10 mouse cellular contexts compared by ENCODE assay signal in genomic region chr1:136550285-136550684, GRCm38 (mm10).
DNase-seq lines count a peak whose midpoint lies in the region; ATAC-seq and TF ChIP-seq lines count a peak whose summit lies in the region.
"Had no signal": no experiment of that assay in that cellular context is flagged by ENCODE, and none has a peak within 500 bp of the region (broad histone marks: within the 10 kb centered on the region; RNA-seq: fewer than 3 reads in every experiment).

No protein-coding gene starts in this region.

- no peaks in the 10 kb centered on the region for H3K27me3 ChIP-seq in forebrain, embryonic 13.5 days
- H3K27me3 ChIP-seq in forebrain, embryonic 15.5 days = no peaks in the 10 kb centered on the region
- no peaks in the 10 kb centered on the region for H3K27me3 ChIP-seq in hindbrain, postnatal 0 days (ENCODE audit: insufficient read depth, low read length)
- no peaks in the 10 kb centered on the region for H3K27me3 ChIP-seq in hindbrain, embryonic 10.5 days (ENCODE audit: insufficient read depth, poor library complexity, severe bottlenecking)
- H3K27me3 ChIP-seq in midbrain, embryonic 13.5 days = no peaks in the 10 kb centered on the region
- H3K27me3 ChIP-seq in midbrain, embryonic 14.5 days (ENCODE audit: control insufficient read depth, insufficient read depth, low read length) = no peaks in the 10 kb centered on the region
- H3K27me3 ChIP-seq: embryonic facial prominence, embryonic 13.5 days; embryonic facial prominence, embryonic 15.5 days had no signal

- ATAC-seq in forebrain, embryonic 13.5 days = peak; percentile 24; the same call in 1 of the 2 replicates
- no peak for ATAC-seq in forebrain, embryonic 15.5 days (replicated peaks)
- ATAC-seq in hindbrain, postnatal 0 days = peak; percentile 53
- ATAC-seq in midbrain, embryonic 13.5 days = peak; percentile 65; the same call in 1 of the 2 replicates
- no peak for ATAC-seq in midbrain, embryonic 14.5 days (ENCODE audit: low FRiP score, low TSS enrichment)

- 94% methylated on average over 6 of the region's 6 CpGs for WGBS in forebrain, embryonic 13.5 days
- 95% methylated on average over 6 of the region's 6 CpGs for WGBS in forebrain, embryonic 15.5 days
- 86% methylated on average over 6 of the region's 6 CpGs for WGBS in hindbrain, postnatal 0 days
- WGBS in hindbrain, embryonic 10.5 days = 92% methylated on average over 6 of the region's 6 CpGs
- 87% methylated on average over 6 of the region's 6 CpGs for WGBS in midbrain, embryonic 13.5 days
- WGBS in midbrain, embryonic 14.5 days = 93% methylated on average over 6 of the region's 6 CpGs

- no peaks in the 10 kb centered on the region for H3K36me3 ChIP-seq in forebrain, embryonic 13.5 days (ENCODE audit: poor library complexity, severe bottlenecking)
- H3K36me3 ChIP-seq in forebrain, embryonic 15.5 days = no peaks in the 10 kb centered on the region
- H3K36me3 ChIP-seq in hindbrain, postnatal 0 days (ENCODE audit: insufficient read depth, low read length) = no peaks in the 10 kb centered on the region
- H3K36me3 ChIP-seq in hindbrain, embryonic 10.5 days = no peaks in the 10 kb centered on the region
- no peaks in the 10 kb centered on the region for H3K36me3 ChIP-seq in midbrain, embryonic 13.5 days
- no peaks in the 10 kb centered on the region for H3K36me3 ChIP-seq in midbrain, embryonic 14.5 days (ENCODE audit: control insufficient read depth, insufficient read depth, low read length)
- H3K36me3 ChIP-seq: embryonic facial prominence, embryonic 13.5 days; embryonic facial prominence, embryonic 15.5 days; forebrain, embryonic 10.5 days had no signal

- TF ChIP-seq CTCF in hindbrain, postnatal 0 days (IDR thresholded peaks at IDR 0.05; ENCODE audit: low read depth) = no peak

- H3K4me3 ChIP-seq in forebrain, embryonic 13.5 days = no peak overlapping the region
- H3K4me3 ChIP-seq in forebrain, embryonic 15.5 days = no peak overlapping the region
- no peak overlapping the region for H3K4me3 ChIP-seq in hindbrain, postnatal 0 days (ENCODE audit: low read length)
- no peak overlapping the region for H3K4me3 ChIP-seq in hindbrain, embryonic 10.5 days
- no peak overlapping the region for H3K4me3 ChIP-seq in midbrain, embryonic 13.5 days (replicated peaks)
- H3K4me3 ChIP-seq in midbrain, embryonic 14.5 days (replicated peaks; ENCODE audit: low read depth, low read length) = no peak overlapping the region
- H3K4me3 ChIP-seq: embryonic facial prominence, embryonic 13.5 days; embryonic facial prominence, embryonic 15.5 days; erythroblast, embryonic 14.5 days; forebrain, embryonic 10.5 days had no signal

- H3K4me2 ChIP-seq in forebrain, embryonic 13.5 days = no peak overlapping the region
- H3K4me2 ChIP-seq in forebrain, embryonic 15.5 days (replicated peaks) = no peak overlapping the region
- H3K4me2 ChIP-seq in hindbrain, postnatal 0 days (ENCODE audit: low read depth, low read length) = no peak overlapping the region
- no peak overlapping the region for H3K4me2 ChIP-seq in midbrain, embryonic 13.5 days (replicated peaks)
- no peak overlapping the region for H3K4me2 ChIP-seq in midbrain, embryonic 14.5 days (ENCODE audit: low read length)
- H3K4me2 ChIP-seq: embryonic facial prominence, embryonic 15.5 days had no signal

- H3K9me3 ChIP-seq in forebrain, embryonic 13.5 days (replicated peaks) = no peaks in the 10 kb centered on the region
- no peaks in the 10 kb centered on the region for H3K9me3 ChIP-seq in forebrain, embryonic 15.5 days
- H3K9me3 ChIP-seq in hindbrain, postnatal 0 days (ENCODE audit: low read length) = no peaks in the 10 kb centered on the region
- no peaks in the 10 kb centered on the region for H3K9me3 ChIP-seq in hindbrain, embryonic 10.5 days
- no peaks in the 10 kb centered on the region for H3K9me3 ChIP-seq in midbrain, embryonic 13.5 days
- H3K9me3 ChIP-seq in midbrain, embryonic 14.5 days (ENCODE audit: control insufficient read depth, low read length) = no peaks in the 10 kb centered on the region
- H3K9me3 ChIP-seq: embryonic facial prominence, embryonic 13.5 days; embryonic facial prominence, embryonic 15.5 days; forebrain, embryonic 10.5 days had no signal

- no peaks in the 10 kb centered on the region for H3K4me1 ChIP-seq in forebrain, embryonic 13.5 days
- peaks cover 3% of the 10 kb centered on the region; the same call in 1 of the 2 replicates for H3K4me1 ChIP-seq in forebrain, embryonic 15.5 days
- no peaks in the 10 kb centered on the region for H3K4me1 ChIP-seq in hindbrain, postnatal 0 days (ENCODE audit: insufficient read depth, low read length)
- no peaks in the 10 kb centered on the region for H3K4me1 ChIP-seq in hindbrain, embryonic 10.5 days (replicated peaks)
- no peaks in the 10 kb centered on the region for H3K4me1 ChIP-seq in midbrain, embryonic 13.5 days (replicated peaks)
- H3K4me1 ChIP-seq in midbrain, embryonic 14.5 days (ENCODE audit: control insufficient read depth, insufficient read depth, low read length) = no peaks in the 10 kb centered on the region
- H3K4me1 ChIP-seq: embryonic facial prominence, embryonic 15.5 days; forebrain, embryonic 10.5 days had no signal

- H3K9ac ChIP-seq in forebrain, embryonic 13.5 days = no peak overlapping the region
- H3K9ac ChIP-seq in forebrain, embryonic 15.5 days (replicated peaks) = no peak overlapping the region
- H3K9ac ChIP-seq in hindbrain, postnatal 0 days (replicated peaks; ENCODE audit: low read length) = no peak overlapping the region
- no peak overlapping the region for H3K9ac ChIP-seq in midbrain, embryonic 13.5 days (replicated peaks)
- no peak overlapping the region for H3K9ac ChIP-seq in midbrain, embryonic 14.5 days (replicated peaks; ENCODE audit: low read length)
- H3K9ac ChIP-seq: embryonic facial prominence, embryonic 13.5 days; embryonic facial prominence, embryonic 15.5 days had no signal

- no peak overlapping the region for H3K27ac ChIP-seq in forebrain, embryonic 13.5 days
- no peak overlapping the region for H3K27ac ChIP-seq in forebrain, embryonic 15.5 days (replicated peaks)
- H3K27ac ChIP-seq in hindbrain, postnatal 0 days = no peak overlapping the region
- no peak overlapping the region for H3K27ac ChIP-seq in hindbrain, embryonic 10.5 days
- H3K27ac ChIP-seq in midbrain, embryonic 13.5 days = no peak overlapping the region
- no peak overlapping the region for H3K27ac ChIP-seq in midbrain, embryonic 14.5 days (replicated peaks; ENCODE audit: low read depth, low read length)
- H3K27ac ChIP-seq: embryonic facial prominence, embryonic 13.5 days; embryonic facial prominence, embryonic 15.5 days; forebrain, embryonic 10.5 days had no signal

- DNase-seq in hindbrain, postnatal 0 days (ENCODE audit: low spot score) = no peak
- DNase-seq in hindbrain, embryonic 10.5 days (ENCODE audit: low spot score) = no peak
- no peak for DNase-seq in midbrain, embryonic 14.5 days

Comparison
In these comparisons a context has a peak if more than half of its experiments do, and no peak if none do; other contexts are left out.
1. ATAC-seq: peak in forebrain, embryonic 13.5 days (single experiment), hindbrain, postnatal 0 days (single experiment) and midbrain, embryonic 13.5 days (single experiment); none in forebrain, embryonic 15.5 days (single experiment) and midbrain, embryonic 14.5 days (single experiment).